Mouse (Mus musculus): Measurements from ENCODE around the gene Cabp1. TPM values are rescaled to one million over a fixed set of nuclear protein-coding genes. Genes with fewer than 3 reads are reported as not detected.

The Cabp1 gene
- polyA plus RNA-seq, 1 experiment from 2014 or later = 1.3 TPM

- peak overlapping the region; percentile 39 for H3K4me3 ChIP-seq (ENCODE audit: low read depth, low read length)
- H3K9ac ChIP-seq (ENCODE audit: low read length) = peak overlapping the region; percentile 43
- H3K4me2 ChIP-seq (ENCODE audit: low read length) = peak overlapping the region; percentile 63
- H3K4me1 ChIP-seq (replicated peaks; ENCODE audit: control insufficient read depth, insufficient read depth, low read length) = no peaks in the 10 kb centered on the region
- H3K27me3 ChIP-seq (replicated peaks; ENCODE audit: control insufficient read depth, insufficient read depth, low read length) = peaks cover 6% of the 10 kb centered on the region
- H3K9me3 ChIP-seq (ENCODE audit: control insufficient read depth, low read length) = no peaks in the 10 kb centered on the region
- DNase-seq (ENCODE audit: low spot score) = no peak
- WGBS = 26% methylated on average over 27 of the region's 27 CpGs
- no peak overlapping the region for H3K27ac ChIP-seq (ENCODE audit: low read depth)
- no peak for ATAC-seq (replicated peaks; ENCODE audit: low FRiP score, low TSS enrichment, low read depth)
- no peaks in the 10 kb centered on the region for H3K36me3 ChIP-seq (ENCODE audit: control insufficient read depth, insufficient read depth, low read length)
Measured at GRCm38 (mm10) chr5:115215273-115216185, 21.3 kb upstream of the Cabp1 start.

GRCm38 (mm10) chr5:115214864-115215263, 20.7 kb upstream of the Cabp1 start:
- H3K36me3 ChIP-seq (ENCODE audit: control insufficient read depth, insufficient read depth, low read length) = no peaks in the 10 kb centered on the region
- H3K4me1 ChIP-seq (replicated peaks; ENCODE audit: control insufficient read depth, insufficient read depth, low read length) = no peaks in the 10 kb centered on the region
- no peaks in the 10 kb centered on the region for H3K9me3 ChIP-seq (ENCODE audit: control insufficient read depth, low read length)
- H3K27ac ChIP-seq (ENCODE audit: low read depth) = no peak overlapping the region
- peak overlapping the region; percentile 43 for H3K9ac ChIP-seq (ENCODE audit: low read length)
- H3K27me3 ChIP-seq (replicated peaks; ENCODE audit: control insufficient read depth, insufficient read depth, low read length) = peaks cover 6% of the 10 kb centered on the region
- under 1% methylated on average over 17 of the region's 17 CpGs for WGBS
- DNase-seq (ENCODE audit: low spot score) = no peak
- peak overlapping the region; percentile 63 for H3K4me2 ChIP-seq (ENCODE audit: low read length)
- 0 out of 2 replicates have a peak, but pooled peaks have one; percentile 48 for ATAC-seq (replicated peaks; ENCODE audit: low FRiP score, low TSS enrichment, low read depth)
- peak overlapping the region; percentile 39 for H3K4me3 ChIP-seq (ENCODE audit: low read depth, low read length)

- Histone ChIP-seq H3K27me3 (replicated peaks; ENCODE audit: control insufficient read depth, insufficient read depth, low read length) (peaks cover 6% of the 10 kb centered on the region), H3K4me2 (ENCODE audit: low read length) (no peak overlapping the region), H3K9ac (ENCODE audit: low read length) (no peak overlapping the region), H3K36me3 (ENCODE audit: control insufficient read depth, insufficient read depth, low read length) (no peaks in the 10 kb centered on the region), H3K4me3 (ENCODE audit: low read depth, low read length) (no peak overlapping the region), H3K9me3 (ENCODE audit: control insufficient read depth, low read length) (no peaks in the 10 kb centered on the region), H3K27ac (ENCODE audit: low read depth) (no peak overlapping the region), H3K4me1 (replicated peaks; ENCODE audit: control insufficient read depth, insufficient read depth, low read length) (no peaks in the 10 kb centered on the region)
- 50% methylated on average over 4 of the region's 4 CpGs for WGBS
- no peak for DNase-seq (ENCODE audit: low spot score)
- ATAC-seq (replicated peaks; ENCODE audit: low FRiP score, low TSS enrichment, low read depth) = no peak
Measured at GRCm38 (mm10) chr5:115212861-115213260, 18.7 kb upstream of the Cabp1 start.

- ATAC-seq (replicated peaks; ENCODE audit: low FRiP score, low TSS enrichment, low read depth) (no peak), DNase-seq (ENCODE audit: low spot score) (no peak)
- no peak overlapping the region for H3K9ac ChIP-seq (ENCODE audit: low read length)
- no peaks in the 10 kb centered on the region for H3K4me1 ChIP-seq (replicated peaks; ENCODE audit: control insufficient read depth, insufficient read depth, low read length)
- no peak overlapping the region for H3K4me2 ChIP-seq (ENCODE audit: low read length)
- no peak overlapping the region for H3K4me3 ChIP-seq (ENCODE audit: low read depth, low read length)
- no peaks in the 10 kb centered on the region for H3K36me3 ChIP-seq (ENCODE audit: control insufficient read depth, insufficient read depth, low read length)
- no peaks in the 10 kb centered on the region for H3K9me3 ChIP-seq (ENCODE audit: control insufficient read depth, low read length)
- H3K27me3 ChIP-seq (replicated peaks; ENCODE audit: control insufficient read depth, insufficient read depth, low read length) = peaks cover 6% of the 10 kb centered on the region
- 78% methylated on average over 9 of the region's 9 CpGs for WGBS
- no peak overlapping the region for H3K27ac ChIP-seq (ENCODE audit: low read depth)
Measured at GRCm38 (mm10) chr5:115212451-115212850, 18.3 kb upstream of the Cabp1 start.

GRCm38 (mm10) chr5:115210380-115210779, 16.2 kb upstream of the Cabp1 start:
- Histone ChIP-seq H3K4me3 (ENCODE audit: low read depth, low read length) (no peak overlapping the region), H3K27ac (ENCODE audit: low read depth) (no peak overlapping the region), H3K9ac (ENCODE audit: low read length) (no peak overlapping the region), H3K4me2 (ENCODE audit: low read length) (no peak overlapping the region), H3K27me3 (replicated peaks; ENCODE audit: control insufficient read depth, insufficient read depth, low read length) (peaks cover under 1% of the 10 kb centered on the region; the same call in 1 of the 2 replicates), H3K36me3 (ENCODE audit: control insufficient read depth, insufficient read depth, low read length) (no peaks in the 10 kb centered on the region), H3K4me1 (replicated peaks; ENCODE audit: control insufficient read depth, insufficient read depth, low read length) (no peaks in the 10 kb centered on the region), H3K9me3 (ENCODE audit: control insufficient read depth, low read length) (no peaks in the 10 kb centered on the region)
- DNase-seq (ENCODE audit: low spot score) (no peak), ATAC-seq (replicated peaks; ENCODE audit: low FRiP score, low TSS enrichment, low read depth) (no peak)
- WGBS = 12% methylated on average over 1 of the region's 1 CpGs

- Histone ChIP-seq H3K27ac (ENCODE audit: low read depth) (no peak overlapping the region), H3K9me3 (ENCODE audit: control insufficient read depth, low read length) (no peaks in the 10 kb centered on the region), H3K27me3 (replicated peaks; ENCODE audit: control insufficient read depth, insufficient read depth, low read length) (peaks cover 5% of the 10 kb centered on the region; the same call in 1 of the 2 replicates), H3K36me3 (ENCODE audit: control insufficient read depth, insufficient read depth, low read length) (no peaks in the 10 kb centered on the region), H3K4me2 (ENCODE audit: low read length) (no peak overlapping the region), H3K4me3 (ENCODE audit: low read depth, low read length) (no peak overlapping the region), H3K9ac (ENCODE audit: low read length) (no peak overlapping the region), H3K4me1 (replicated peaks; ENCODE audit: control insufficient read depth, insufficient read depth, low read length) (peaks cover 15% of the 10 kb centered on the region; the same call in 1 of the 2 replicates)
- WGBS = 48% methylated on average over 5 of the region's 5 CpGs
- no peak for DNase-seq (ENCODE audit: low spot score)
- ATAC-seq (replicated peaks; ENCODE audit: low FRiP score, low TSS enrichment, low read depth) = no peak
Measured at GRCm38 (mm10) chr5:115208601-115209000, 14.4 kb upstream of the Cabp1 start.

- ATAC-seq (replicated peaks; ENCODE audit: low FRiP score, low TSS enrichment, low read depth) (no peak), DNase-seq (ENCODE audit: low spot score) (no peak)
- H3K9ac ChIP-seq (ENCODE audit: low read length) = no peak overlapping the region
- H3K4me3 ChIP-seq (ENCODE audit: low read depth, low read length) = no peak overlapping the region
- H3K4me2 ChIP-seq (ENCODE audit: low read length) = no peak overlapping the region
- no peaks in the 10 kb centered on the region for H3K9me3 ChIP-seq (ENCODE audit: control insufficient read depth, low read length)
- H3K27me3 ChIP-seq (replicated peaks; ENCODE audit: control insufficient read depth, insufficient read depth, low read length) = peaks cover 5% of the 10 kb centered on the region; the same call in 1 of the 2 replicates
- no peaks in the 10 kb centered on the region for H3K36me3 ChIP-seq (ENCODE audit: control insufficient read depth, insufficient read depth, low read length)
- peaks cover 16% of the 10 kb centered on the region; the same call in 1 of the 2 replicates for H3K4me1 ChIP-seq (replicated peaks; ENCODE audit: control insufficient read depth, insufficient read depth, low read length)
- H3K27ac ChIP-seq (ENCODE audit: low read depth) = no peak overlapping the region
- WGBS = 14% methylated on average over 11 of the region's 16 CpGs
Measured at GRCm38 (mm10) chr5:115207892-115208291, 13.7 kb upstream of the Cabp1 start.

- Histone ChIP-seq H3K27me3 (replicated peaks; ENCODE audit: control insufficient read depth, insufficient read depth, low read length) (peaks cover 5% of the 10 kb centered on the region; the same call in 1 of the 2 replicates), H3K9ac (ENCODE audit: low read length) (no peak overlapping the region), H3K27ac (ENCODE audit: low read depth) (no peak overlapping the region), H3K4me2 (ENCODE audit: low read length) (no peak overlapping the region), H3K36me3 (ENCODE audit: control insufficient read depth, insufficient read depth, low read length) (no peaks in the 10 kb centered on the region), H3K4me1 (replicated peaks; ENCODE audit: control insufficient read depth, insufficient read depth, low read length) (peaks cover 16% of the 10 kb centered on the region; the same call in 1 of the 2 replicates), H3K9me3 (ENCODE audit: control insufficient read depth, low read length) (no peaks in the 10 kb centered on the region), H3K4me3 (ENCODE audit: low read depth, low read length) (no peak overlapping the region)
- DNase-seq (ENCODE audit: low spot score) (no peak), ATAC-seq (replicated peaks; ENCODE audit: low FRiP score, low TSS enrichment, low read depth) (no peak)
- 57% methylated on average over 5 of the region's 5 CpGs for WGBS
Measured at GRCm38 (mm10) chr5:115207244-115207643, 13.1 kb upstream of the Cabp1 start.

Measured in intestine, embryonic 14.5 days (tissue).